Mouse (Mus musculus): ENCODE data around the gene Heatr4. TPM values are rescaled to one million over a fixed set of nuclear protein-coding genes. Genes with fewer than 3 reads are reported as not detected.

Heatr4 gene
- total and polyA plus RNA-seq, 3 experiments = 0.03 TPM; not detected in 2

- Histone ChIP-seq H3K9ac (ENCODE audit: control insufficient read depth, low read depth, low read length, poor library complexity, severe bottlenecking) (no peak overlapping the region), H3K9me3 (replicated peaks; ENCODE audit: insufficient read depth, low read length) (no peaks in the 10 kb centered on the region), H3K4me1 (ENCODE audit: control insufficient read depth in 1 of 2, insufficient read depth in 2 of 2, low read length in 2 of 2) (no peaks in the 10 kb centered on the region), H3K79me2 (ENCODE audit: control insufficient read depth, insufficient read depth, low read length, poor library complexity) (no peaks in the 10 kb centered on the region), H3K36me3 (ENCODE audit: control insufficient read depth in 1 of 2, insufficient read depth in 2 of 2, low read length in 2 of 2) (no peaks in the 10 kb centered on the region), H3K27me3 (ENCODE audit: control insufficient read depth in 1 of 2, insufficient read depth in 2 of 2, low read length in 2 of 2) (peaks cover 0 to 5% of the 10 kb centered on the region in 2 experiments; a peak in 2 of 4 replicates), H3K4me3 (ENCODE audit: control insufficient read depth in 1 of 2, insufficient read depth in 1 of 2, low read depth in 2 of 2, low read length in 2 of 2) (no peak overlapping the region), H3K27ac (ENCODE audit: control insufficient read depth, low read depth, low read length) (no peak overlapping the region)
- no peak for DNase-seq (ENCODE audit: low read depth, low spot score)
- TF ChIP-seq MAX (IDR thresholded peaks at IDR 0.05; ENCODE audit: low read length) (no peak), ZC3H11A (IDR thresholded peaks at IDR 0.05; ENCODE audit: low read depth, low read length) (no peak), JUND (IDR thresholded peaks at IDR 0.05; ENCODE audit: low read depth, low read length) (no peak)
These were observed 29.0 kb upstream of the Heatr4 start for GRCm38 (mm10) chr12:84013701-84014100.

- peaks cover 0 to 5% of the 10 kb centered on the region in 2 experiments; a peak in 2 of 4 replicates for H3K27me3 ChIP-seq (ENCODE audit: control insufficient read depth in 1 of 2, insufficient read depth in 2 of 2, low read length in 2 of 2)
- no peaks in the 10 kb centered on the region for H3K36me3 ChIP-seq (ENCODE audit: control insufficient read depth in 1 of 2, insufficient read depth in 2 of 2, low read length in 2 of 2)
- no peaks in the 10 kb centered on the region for H3K4me1 ChIP-seq (ENCODE audit: control insufficient read depth in 1 of 2, insufficient read depth in 2 of 2, low read length in 2 of 2)
- H3K79me2 ChIP-seq (ENCODE audit: control insufficient read depth, insufficient read depth, low read length, poor library complexity) = no peaks in the 10 kb centered on the region
- no peak for DNase-seq (ENCODE audit: low read depth, low spot score)
- H3K9ac ChIP-seq (ENCODE audit: control insufficient read depth, low read depth, low read length, poor library complexity, severe bottlenecking) = no peak overlapping the region
- H3K9me3 ChIP-seq (replicated peaks; ENCODE audit: insufficient read depth, low read length) = no peaks in the 10 kb centered on the region
- no peak overlapping the region for H3K27ac ChIP-seq (ENCODE audit: control insufficient read depth, low read depth, low read length)
- TF ChIP-seq GATA1 (IDR thresholded peaks at IDR 0.05; ENCODE audit: low read depth, low read length) = no peak
- no peak for TF ChIP-seq UBTF (IDR thresholded peaks at IDR 0.05; ENCODE audit: borderline replicate concordance, insufficient read depth, low read depth, low read length)
- peak; percentile 17 to 54 (median 31); a peak in 4 of 6 replicates for TF ChIP-seq CTCF (IDR thresholded peaks at IDR 0.05 in 2 of 3, conservative IDR thresholded peaks at IDR 0.05 in 1 of 3; ENCODE audit: control insufficient read depth in 1 of 3, insufficient read depth in 1 of 3, low read depth in 2 of 3, low read length in 3 of 3, poor library complexity in 1 of 3, severe bottlenecking in 1 of 3)
- peak; percentile 16; the same call in 1 of the 2 replicates for TF ChIP-seq SMC3 (IDR thresholded peaks at IDR 0.05; ENCODE audit: low read depth, low read length)
- H3K4me3 ChIP-seq (ENCODE audit: control insufficient read depth in 1 of 2, insufficient read depth in 1 of 2, low read depth in 2 of 2, low read length in 2 of 2) = no peak overlapping the region
These were observed 28.5 kb upstream of the Heatr4 start for GRCm38 (mm10) chr12:84013130-84013529.

- TF ChIP-seq MAZ (IDR thresholded peaks at IDR 0.05; ENCODE audit: low read depth, low read length) = no peak
- no peak for TF ChIP-seq UBTF (IDR thresholded peaks at IDR 0.05; ENCODE audit: borderline replicate concordance, insufficient read depth, low read depth, low read length)
- no peak for TF ChIP-seq GATA1 (IDR thresholded peaks at IDR 0.05; ENCODE audit: low read depth, low read length)
- TF ChIP-seq ZNF384 (IDR thresholded peaks at IDR 0.05; ENCODE audit: low read depth, low read length) = no peak
- no peak for TF ChIP-seq SIN3A (IDR thresholded peaks at IDR 0.05; ENCODE audit: low read length)
- no peak for TF ChIP-seq MAFK (IDR thresholded peaks at IDR 0.05; ENCODE audit: borderline replicate concordance, low read depth, low read length)
- TF ChIP-seq GABPA (IDR thresholded peaks at IDR 0.05; ENCODE audit: low read depth, low read length) = no peak
- no peak for TF ChIP-seq POLR2A (IDR thresholded peaks at IDR 0.05; ENCODE audit: control insufficient read depth in 1 of 2, insufficient read depth in 1 of 2, low read depth in 1 of 2, low read length in 2 of 2, poor library complexity in 1 of 2)
- no peak for TF ChIP-seq MAX (IDR thresholded peaks at IDR 0.05; ENCODE audit: low read length)
- TF ChIP-seq NRF1 (IDR thresholded peaks at IDR 0.05; ENCODE audit: insufficient read depth, low read depth, low read length, poor library complexity, severe bottlenecking) = no peak
- TF ChIP-seq CHD2 (IDR thresholded peaks at IDR 0.05; ENCODE audit: low read length) = no peak
- no peak for TF ChIP-seq MXI1 (IDR thresholded peaks at IDR 0.05; ENCODE audit: low read depth, low read length)
- no peak for TF ChIP-seq NELFE (IDR thresholded peaks at IDR 0.05; ENCODE audit: low read depth, low read length)
- no peak for TF ChIP-seq ZMIZ1 (IDR thresholded peaks at IDR 0.05; ENCODE audit: low read depth, low read length)
- no peak for TF ChIP-seq CHD1 (IDR thresholded peaks at IDR 0.05; ENCODE audit: low read depth, low read length)
- TF ChIP-seq HCFC1 (IDR thresholded peaks at IDR 0.05; ENCODE audit: low read depth, low read length) = no peak
- no peak for TF ChIP-seq USF2 (IDR thresholded peaks at IDR 0.05; ENCODE audit: borderline replicate concordance in 1 of 2, insufficient read depth in 1 of 2, low read depth in 1 of 2, low read length in 2 of 2)
- no peak for TF ChIP-seq RCOR1 (IDR thresholded peaks at IDR 0.05; ENCODE audit: low read depth, low read length)
- TF ChIP-seq MEF2A (IDR thresholded peaks at IDR 0.05; ENCODE audit: extremely low read depth, insufficient replicate concordance, low read depth, low read length, poor library complexity, severe bottlenecking) = no peak
- no peak for TF ChIP-seq RAD21 (IDR thresholded peaks at IDR 0.05; ENCODE audit: low read depth, low read length)
- Histone ChIP-seq H3K27me3 (ENCODE audit: control insufficient read depth in 1 of 2, insufficient read depth in 2 of 2, low read length in 2 of 2) (peaks cover 0 to 5% of the 10 kb centered on the region in 2 experiments; a peak in 2 of 4 replicates), H3K79me2 (ENCODE audit: control insufficient read depth, insufficient read depth, low read length, poor library complexity) (no peaks in the 10 kb centered on the region), H3K27ac (ENCODE audit: control insufficient read depth, low read depth, low read length) (no peak overlapping the region), H3K4me3 (ENCODE audit: control insufficient read depth in 1 of 2, insufficient read depth in 1 of 2, low read depth in 2 of 2, low read length in 2 of 2) (no peak overlapping the region), H3K4me1 (ENCODE audit: control insufficient read depth in 1 of 2, insufficient read depth in 2 of 2, low read length in 2 of 2) (no peaks in the 10 kb centered on the region), H3K9me3 (replicated peaks; ENCODE audit: insufficient read depth, low read length) (no peaks in the 10 kb centered on the region), H3K36me3 (ENCODE audit: control insufficient read depth in 1 of 2, insufficient read depth in 2 of 2, low read length in 2 of 2) (no peaks in the 10 kb centered on the region), H3K9ac (ENCODE audit: control insufficient read depth, low read depth, low read length, poor library complexity, severe bottlenecking) (no peak overlapping the region)
- DNase-seq (ENCODE audit: low read depth, low spot score) = no peak
These were observed 26.8 kb upstream of the Heatr4 start for GRCm38 (mm10) chr12:84011251-84012040.

Measured in MEL (cell line).